Mouse (Mus musculus): ENCODE measurements around the gene Scn3a. TPM values are rescaled to one million over a fixed set of nuclear protein-coding genes. Genes with fewer than 3 reads are reported as not detected.

The Scn3a gene
- total RNA-seq (2014; rRNA removed), result 74.5 and 86.2 TPM in 2 replicates
- polyA plus RNA-seq (2015; fragmentation: Nextera tagmentation; extraction: Ambion mirVana), result 22.0 and 36.0 TPM in 2 replicates

GRCm38 (mm10) chr2:65566793-65567787, at the start of gene Scn3a:
TSS of gene Scn3a (minus strand) at chr2:65567627.
- ATAC-seq, result peak; percentile 75
- Histone ChIP-seq H3K4me1 (ENCODE audit: insufficient read depth) (peaks cover 18% of the 10 kb centered on the region; the same call in 1 of the 2 replicates), H3K4me2 (ENCODE audit: low read depth) (peak within 1 kb of the TSS; percentile 57), H3K27me3 (ENCODE audit: insufficient read depth, low read length) (no peaks in the 10 kb centered on the region), H3K27ac (ENCODE audit: low read depth, low read length) (peak within 1 kb of the TSS; percentile 84), H3K9ac (peak within 1 kb of the TSS; percentile 73), H3K9me3 (ENCODE audit: low read length) (no peaks in the 10 kb centered on the region), H3K4me3 (ENCODE audit: low read depth, low read length) (peak within 1 kb of the TSS; percentile 43), H3K36me3 (ENCODE audit: insufficient read depth) (no peaks in the 10 kb centered on the region)
- peak; percentile 89 for DNase-seq
- 8% methylated on average over 16 of the region's 16 CpGs for WGBS
- TF ChIP-seq CTCF (IDR thresholded peaks at IDR 0.05; ENCODE audit: low read depth), result peak; percentile 86

GRCm38 (mm10) chr2:65611887-65612286, 44.5 kb upstream of the Scn3a start:
- Histone ChIP-seq H3K27ac (ENCODE audit: low read depth, low read length) (no peak overlapping the region), H3K9me3 (ENCODE audit: low read length) (no peaks in the 10 kb centered on the region), H3K36me3 (ENCODE audit: insufficient read depth) (no peaks in the 10 kb centered on the region), H3K4me1 (ENCODE audit: insufficient read depth) (no peaks in the 10 kb centered on the region), H3K9ac (no peak overlapping the region), H3K27me3 (ENCODE audit: insufficient read depth, low read length) (no peaks in the 10 kb centered on the region), H3K4me3 (ENCODE audit: low read depth, low read length) (no peak overlapping the region), H3K4me2 (ENCODE audit: low read depth) (no peak overlapping the region)
- no peak for TF ChIP-seq CTCF (IDR thresholded peaks at IDR 0.05; ENCODE audit: low read depth)
- DNase-seq (no peak), ATAC-seq (no peak)
- whole genome bisulfite sequencing, result 84% methylated on average over 4 of the region's 4 CpGs

GRCm38 (mm10) chr2:65607813-65608212, 40.4 kb upstream of the Scn3a start:
- H3K9ac ChIP-seq, result no peak overlapping the region
- ATAC-seq, result no peak
- no peak overlapping the region for H3K4me2 ChIP-seq (ENCODE audit: low read depth)
- no peak for TF ChIP-seq CTCF (IDR thresholded peaks at IDR 0.05; ENCODE audit: low read depth)
- H3K9me3 ChIP-seq (ENCODE audit: low read length), result no peaks in the 10 kb centered on the region
- H3K27me3 ChIP-seq (ENCODE audit: insufficient read depth, low read length), result no peaks in the 10 kb centered on the region
- H3K36me3 ChIP-seq (ENCODE audit: insufficient read depth), result no peaks in the 10 kb centered on the region
- H3K4me3 ChIP-seq (ENCODE audit: low read depth, low read length), result no peak overlapping the region
- H3K4me1 ChIP-seq (ENCODE audit: insufficient read depth), result no peaks in the 10 kb centered on the region
- no peak overlapping the region for H3K27ac ChIP-seq (ENCODE audit: low read depth, low read length)
- DNase-seq, result no peak

- no peak for TF ChIP-seq CTCF (IDR thresholded peaks at IDR 0.05; ENCODE audit: low read depth)
- H3K4me2 ChIP-seq (ENCODE audit: low read depth), result no peak overlapping the region
- no peaks in the 10 kb centered on the region for H3K9me3 ChIP-seq (ENCODE audit: low read length)
- no peak overlapping the region for H3K27ac ChIP-seq (ENCODE audit: low read depth, low read length)
- DNase-seq (no peak), ATAC-seq (no peak)
- H3K27me3 ChIP-seq (ENCODE audit: insufficient read depth, low read length), result no peaks in the 10 kb centered on the region
- H3K9ac ChIP-seq, result no peak overlapping the region
- H3K4me1 ChIP-seq (ENCODE audit: insufficient read depth), result no peaks in the 10 kb centered on the region
- H3K4me3 ChIP-seq (ENCODE audit: low read depth, low read length), result no peak overlapping the region
- H3K36me3 ChIP-seq (ENCODE audit: insufficient read depth), result no peaks in the 10 kb centered on the region
- WGBS, result 82% methylated on average over 5 of the region's 5 CpGs
These were observed 20.3 kb upstream of the Scn3a start for GRCm38 (mm10) chr2:65587679-65588078.

GRCm38 (mm10) chr2:65567925-65568324, 498 bp upstream of the Scn3a start:
- ATAC-seq (no peak), DNase-seq (no peak)
- H3K4me3 ChIP-seq (ENCODE audit: low read depth, low read length), result no peak overlapping the region
- no peaks in the 10 kb centered on the region for H3K27me3 ChIP-seq (ENCODE audit: insufficient read depth, low read length)
- H3K36me3 ChIP-seq (ENCODE audit: insufficient read depth), result no peaks in the 10 kb centered on the region
- H3K9me3 ChIP-seq (ENCODE audit: low read length), result no peaks in the 10 kb centered on the region
- TF ChIP-seq CTCF (IDR thresholded peaks at IDR 0.05; ENCODE audit: low read depth), result no peak
- H3K9ac ChIP-seq, result no peak overlapping the region
- 91% methylated on average over 4 of the region's 4 CpGs for WGBS
- H3K4me1 ChIP-seq (ENCODE audit: insufficient read depth), result peaks cover 18% of the 10 kb centered on the region; the same call in 1 of the 2 replicates
- H3K27ac ChIP-seq (ENCODE audit: low read depth, low read length), result no peak overlapping the region
- H3K4me2 ChIP-seq (ENCODE audit: low read depth), result no peak overlapping the region

- no peaks in the 10 kb centered on the region for H3K27me3 ChIP-seq (ENCODE audit: insufficient read depth, low read length)
- H3K27ac ChIP-seq (ENCODE audit: low read depth, low read length), result no peak overlapping the region
- 35% methylated on average over 4 of the region's 4 CpGs for WGBS
- peaks cover 18% of the 10 kb centered on the region; the same call in 1 of the 2 replicates for H3K4me1 ChIP-seq (ENCODE audit: insufficient read depth)
- H3K9me3 ChIP-seq (ENCODE audit: low read length), result no peaks in the 10 kb centered on the region
- no peak overlapping the region for H3K4me3 ChIP-seq (ENCODE audit: low read depth, low read length)
- no peak for DNase-seq
- H3K9ac ChIP-seq, result no peak overlapping the region
- H3K36me3 ChIP-seq (ENCODE audit: insufficient read depth), result no peaks in the 10 kb centered on the region
- ATAC-seq, result no peak
- TF ChIP-seq CTCF (IDR thresholded peaks at IDR 0.05; ENCODE audit: low read depth), result no peak
- H3K4me2 ChIP-seq (ENCODE audit: low read depth), result peak overlapping the region; percentile 57
These were observed 3.5 kb downstream of the Scn3a start for GRCm38 (mm10) chr2:65563898-65564297.

- Histone ChIP-seq H3K4me3 (ENCODE audit: low read depth, low read length) (no peak overlapping the region), H3K36me3 (ENCODE audit: insufficient read depth) (no peaks in the 10 kb centered on the region), H3K9ac (no peak overlapping the region), H3K4me2 (ENCODE audit: low read depth) (no peak overlapping the region), H3K27me3 (ENCODE audit: insufficient read depth, low read length) (no peaks in the 10 kb centered on the region), H3K4me1 (ENCODE audit: insufficient read depth) (no peaks in the 10 kb centered on the region), H3K27ac (ENCODE audit: low read depth, low read length) (no peak overlapping the region), H3K9me3 (ENCODE audit: low read length) (no peaks in the 10 kb centered on the region)
- 81% methylated on average over 3 of the region's 3 CpGs for WGBS
- no peak for DNase-seq
- TF ChIP-seq CTCF (IDR thresholded peaks at IDR 0.05; ENCODE audit: low read depth), result no peak
- ATAC-seq, result no peak
These were observed 9.7 kb downstream of the Scn3a start for GRCm38 (mm10) chr2:65557719-65558118.

All from forebrain, postnatal 0 days (tissue).